Mouse (Mus musculus) B cell, adult 2 months (primary cell): Measurements from ENCODE around the gene Leng8.

Experiments
- DNase-seq, 2 experiments: peaks; one replicate each; pipeline ENCODE4 v3.0.0; 2022

Leng8 gene

GRCm38 (mm10) chr7:4127894-4128293 lies 8.9 kb upstream of the Leng8 start:
- DNase-seq = no peak

GRCm38 (mm10) chr7:4128860-4129259 lies 8.0 kb upstream of the Leng8 start:
- DNase-seq = no peak

- peak; percentile 86 to 88 for DNase-seq
Observed at GRCm38 (mm10) chr7:4130686-4131452, 6.0 kb upstream of the Leng8 start.

- no peak for DNase-seq
Observed at GRCm38 (mm10) chr7:4131964-4132363, 4.9 kb upstream of the Leng8 start.

- DNase-seq = no peak
Observed at GRCm38 (mm10) chr7:4132581-4132980, 4.3 kb upstream of the Leng8 start.

- DNase-seq = no peak
Observed at GRCm38 (mm10) chr7:4132998-4133397, 3.8 kb upstream of the Leng8 start.

- no peak for DNase-seq
Observed at GRCm38 (mm10) chr7:4134911-4135310, 1.9 kb upstream of the Leng8 start.

GRCm38 (mm10) chr7:4136404-4136770 lies 452 bp upstream of the Leng8 start:
- DNase-seq = no peak

GRCm38 (mm10) chr7:4137746-4138145 lies 907 bp downstream of the Leng8 start:
- DNase-seq = no peak

- DNase-seq = no peak
Observed at GRCm38 (mm10) chr7:4138181-4138580, 1.3 kb downstream of the Leng8 start.

- DNase-seq = no peak
Observed at GRCm38 (mm10) chr7:4138671-4139070, 1.8 kb downstream of the Leng8 start.

GRCm38 (mm10) chr7:4139391-4139790 lies 2.6 kb downstream of the Leng8 start:
- no peak for DNase-seq

- no peak for DNase-seq
Observed at GRCm38 (mm10) chr7:4141648-4142325, 4.9 kb downstream of the Leng8 start.

- no peak for DNase-seq
Observed at GRCm38 (mm10) chr7:4142796-4143445, 6.1 kb downstream of the Leng8 start.

- no peak for DNase-seq
Observed at GRCm38 (mm10) chr7:4143506-4143905, 6.7 kb downstream of the Leng8 start.

GRCm38 (mm10) chr7:4144046-4144445 lies 7.2 kb downstream of the Leng8 start:
- DNase-seq = no peak

GRCm38 (mm10) chr7:4144766-4145551 lies 8.1 kb downstream of the Leng8 start:
- no peak for DNase-seq

GRCm38 (mm10) chr7:4145552-4146190 lies 8.8 kb downstream of the Leng8 start:
- peak; percentile 69 to 70 for DNase-seq

GRCm38 (mm10) chr7:4146241-4147180 lies 9.7 kb downstream of the Leng8 start:
- no peak for DNase-seq

GRCm38 (mm10) chr7:4147371-4147770 lies 10.5 kb downstream of the Leng8 start:
- DNase-seq = no peak

- no peak for DNase-seq
Observed at GRCm38 (mm10) chr7:4147836-4148235, 11.0 kb downstream of the Leng8 start.
